Mouse (Mus musculus) inflammation-experienced regulatory T-cells, adult 6 months (primary cell): ENCODE measurements around the gene Myh9. TPM values are rescaled to one million over a fixed set of nuclear protein-coding genes. Genes with fewer than 3 reads are reported as not detected.

Source experiments
- ATAC-seq: one replicate; pipeline ENCODE4 v1.8.0; 2017
- polyA plus RNA-seq, 3 experiments: library from polyadenylated mRNA; unstranded; fragments of 100-300 nt; shearing (Covaris generic); gene quantifications; one replicate each; pipeline ENCODE4 v1.2.1; 2017

Gene Myh9
- polyA plus RNA-seq, 3 experiments from 2014 or later = 218 to 293 (median 259) TPM

DNA sequence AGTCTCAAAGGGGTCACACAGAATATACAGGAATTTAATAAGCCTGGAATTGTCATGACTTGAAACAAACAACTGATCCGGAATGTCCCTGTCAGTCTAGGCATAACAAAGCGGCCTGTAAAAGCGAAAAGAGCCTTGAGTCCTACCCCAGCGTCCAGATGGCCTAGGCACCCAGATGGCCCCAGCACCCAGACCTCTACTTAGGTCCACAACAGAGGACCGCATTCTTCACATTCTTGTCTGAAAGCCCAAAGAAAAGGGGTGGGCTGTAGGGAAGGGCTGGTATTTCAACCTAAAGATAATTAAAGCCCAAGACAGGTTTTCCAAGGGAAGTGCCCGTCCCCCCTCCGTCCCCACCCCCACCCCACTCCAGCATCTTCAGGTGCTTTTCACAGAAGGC is 14.6 kb downstream of the Myh9 start:
- no peak for ATAC-seq

DNA sequence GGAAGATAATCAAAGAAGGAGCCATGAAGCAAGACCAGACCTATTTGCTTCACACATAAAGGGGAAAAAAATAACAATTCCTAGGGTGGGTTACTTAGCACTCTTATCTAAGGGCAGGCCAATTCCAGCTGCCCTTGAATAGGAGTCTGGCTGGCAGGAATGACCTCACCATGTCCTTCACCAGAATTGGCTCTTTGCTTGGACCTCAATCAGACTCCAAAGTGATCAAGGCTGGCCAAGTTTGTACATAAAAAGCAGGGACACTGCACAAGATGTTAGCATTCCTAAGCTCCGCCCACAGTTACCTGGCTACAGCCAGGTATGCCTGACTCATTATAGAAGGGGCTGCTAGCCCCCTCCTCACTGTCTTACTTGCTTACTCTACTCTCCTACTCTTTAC is 16.6 kb downstream of the Myh9 start:
- ATAC-seq = no peak

DNA sequence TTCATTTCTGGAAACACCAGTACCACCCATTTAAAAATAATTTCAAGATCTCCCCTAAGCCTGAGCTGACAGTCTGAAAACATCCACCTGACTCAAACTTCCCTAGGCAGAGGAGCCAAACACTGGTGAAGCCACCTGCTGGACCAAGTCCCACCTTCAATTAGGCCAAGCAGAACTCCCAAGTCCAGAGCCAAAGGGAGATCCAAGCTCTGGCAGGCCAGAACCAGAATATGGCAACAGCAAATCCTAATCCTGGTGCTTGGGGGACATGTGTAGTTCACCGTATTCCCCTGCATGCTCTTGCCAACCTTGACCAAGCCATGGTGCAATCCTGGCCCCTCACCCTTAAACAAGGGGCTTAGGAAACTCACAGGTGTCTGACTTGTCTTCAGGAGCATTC is 17.7 kb downstream of the Myh9 start:
- ATAC-seq = no peak

DNA sequence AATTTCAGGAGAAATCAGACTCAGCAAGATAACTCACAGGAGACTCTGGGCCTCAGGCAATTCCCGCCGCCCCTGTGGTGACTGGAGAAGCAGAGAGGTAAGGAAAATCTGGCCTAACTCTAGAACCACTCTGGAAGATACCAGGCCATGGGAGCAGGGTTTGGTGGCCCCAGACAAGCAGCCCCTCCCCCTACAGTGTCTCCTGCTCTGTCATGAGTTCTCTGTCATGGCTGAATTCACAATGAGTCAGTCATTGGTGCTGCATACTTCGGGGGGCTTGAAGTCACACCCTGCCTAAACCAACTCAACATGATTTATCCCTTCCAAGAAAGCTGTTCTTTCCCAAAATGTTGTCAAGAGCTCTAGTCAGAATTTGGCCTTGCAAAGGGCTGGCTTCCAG is 18.3 kb downstream of the Myh9 start:
- no peak for ATAC-seq

DNA sequence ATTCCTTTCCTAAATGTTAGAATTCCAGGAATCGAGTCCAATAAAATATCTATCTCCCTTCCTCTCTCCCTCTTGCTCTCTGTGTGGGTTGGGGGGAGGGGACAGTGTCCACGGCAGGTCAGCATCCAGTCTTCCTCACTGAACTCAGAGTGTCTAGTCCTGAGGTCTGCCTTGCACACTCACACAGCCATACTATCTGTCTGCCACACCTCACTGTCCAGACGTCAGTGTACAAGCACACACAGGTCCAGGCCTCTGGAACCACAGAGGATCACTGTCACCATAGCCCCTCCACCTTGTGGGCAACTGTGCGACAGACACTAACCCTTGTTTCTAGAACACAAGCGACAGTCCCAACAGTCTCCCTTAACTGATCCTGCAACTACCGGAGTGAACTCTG is 18.8 kb downstream of the Myh9 start:
- ATAC-seq = no peak

DNA sequence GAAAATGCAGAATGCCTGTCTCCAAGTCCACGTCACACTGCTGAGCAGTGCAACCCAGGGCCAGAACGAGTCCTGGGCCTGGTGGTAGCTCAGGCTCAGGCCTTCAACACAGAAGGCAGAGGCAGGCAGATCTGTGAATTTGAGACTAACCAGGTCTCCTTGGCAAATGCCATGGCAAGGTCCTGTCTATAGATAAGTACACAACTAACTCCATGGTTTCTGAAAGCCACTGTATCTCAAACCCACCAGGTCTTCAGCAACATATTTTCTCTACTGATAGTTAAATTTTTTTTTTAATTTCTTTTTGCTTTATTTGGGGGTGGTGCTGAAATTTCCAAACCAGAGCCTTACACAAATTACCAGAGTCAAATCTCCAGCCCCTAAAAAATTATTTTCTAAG is 19.3 kb downstream of the Myh9 start:
- ATAC-seq = no peak

DNA sequence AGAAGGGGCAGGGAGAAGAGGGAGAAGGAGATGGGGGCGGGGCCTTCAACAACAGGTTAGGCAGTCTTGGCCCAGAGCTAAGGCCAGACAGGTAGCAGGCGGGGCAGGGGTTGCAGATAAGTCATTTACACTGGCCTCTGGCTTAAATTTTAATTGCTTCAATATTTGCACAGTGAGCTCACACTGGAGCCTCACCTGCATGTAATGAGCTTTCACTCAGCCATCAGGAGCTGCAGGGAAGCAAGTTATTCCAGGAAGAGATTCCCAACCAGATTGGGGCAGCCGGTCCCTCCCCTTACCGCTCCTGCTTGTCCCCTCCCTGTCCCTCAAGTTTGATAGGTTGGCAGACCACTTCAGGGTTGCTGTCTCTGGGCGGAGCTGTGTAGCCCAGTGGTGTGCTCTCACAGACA is 19.9 kb downstream of the Myh9 start:
- ATAC-seq = no peak

DNA sequence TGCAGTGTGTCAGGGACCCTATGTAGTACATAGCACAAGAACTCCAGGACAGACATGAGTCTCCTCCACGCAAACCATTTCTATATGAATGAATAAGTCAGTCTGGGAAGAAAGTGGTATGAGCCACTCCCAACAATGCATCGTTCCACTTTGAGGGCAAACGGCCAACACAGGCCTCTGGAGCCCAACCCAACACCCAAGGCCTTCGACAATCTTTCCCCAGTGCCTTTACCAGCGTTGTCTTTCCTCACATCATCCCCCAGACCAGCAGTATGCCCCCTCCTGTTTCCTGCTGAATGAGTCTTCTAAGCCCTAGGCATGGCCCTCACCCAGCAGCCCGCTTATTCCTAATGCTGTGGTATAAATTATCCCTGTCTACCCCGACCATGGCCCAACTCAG is 20.6 kb downstream of the Myh9 start:
- ATAC-seq = no peak

DNA sequence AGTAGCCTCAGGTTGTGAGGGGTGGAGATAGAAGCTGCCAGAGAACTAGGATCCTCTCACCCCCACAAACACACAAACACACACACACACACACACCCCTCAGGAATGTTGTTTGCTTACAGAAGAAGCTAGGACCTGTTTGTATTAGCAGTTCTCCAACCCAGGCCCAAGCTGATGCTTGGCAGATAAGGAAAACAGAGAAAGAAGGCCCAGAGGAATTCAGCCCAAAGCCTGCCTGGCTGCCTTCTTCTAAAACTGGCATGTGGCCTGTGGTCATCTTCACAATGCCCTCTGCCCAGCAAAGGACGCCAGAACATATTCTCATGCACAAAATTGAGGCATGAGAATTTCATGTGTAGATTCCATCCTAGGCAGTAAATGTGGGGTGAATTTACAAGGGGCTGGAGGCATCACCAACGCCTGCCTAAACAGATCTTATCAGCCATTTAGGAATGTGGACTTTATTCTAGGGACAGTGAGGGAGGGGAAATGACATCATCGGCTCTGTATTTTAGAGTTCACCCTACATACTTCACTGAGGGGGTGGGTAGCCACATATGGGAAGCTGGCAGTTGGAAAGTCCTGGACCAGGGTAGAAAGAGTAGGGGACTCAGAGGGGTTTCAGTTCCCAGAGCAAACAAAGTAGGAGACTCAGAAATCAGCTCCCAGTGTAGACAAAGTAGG is 21.4 kb downstream of the Myh9 start:
- no peak for ATAC-seq

DNA sequence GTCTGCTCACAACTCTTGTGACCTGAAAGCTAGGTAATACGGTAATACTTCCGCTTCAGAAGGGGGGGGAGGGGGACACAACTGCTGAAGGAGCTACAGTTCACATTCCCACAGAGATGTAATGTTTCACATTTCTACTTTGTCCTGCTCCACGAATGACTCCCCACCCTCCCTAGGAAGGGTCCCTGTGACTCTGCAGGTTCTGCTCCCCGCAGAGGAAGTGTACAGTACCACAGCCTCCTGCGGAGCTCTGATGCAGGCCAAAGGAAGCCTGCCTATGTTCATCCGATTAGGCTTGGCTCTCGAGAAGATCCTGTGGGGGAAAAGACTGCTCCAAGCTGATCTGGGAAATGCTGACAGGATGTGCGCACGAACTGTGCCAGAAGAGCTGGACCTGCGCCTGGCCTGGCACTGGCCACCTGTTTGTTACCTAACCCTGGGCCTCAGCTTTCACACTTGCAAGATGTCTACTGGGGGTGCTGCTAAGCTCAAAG is 22.0 kb downstream of the Myh9 start:
- ATAC-seq = peak; percentile 70

DNA sequence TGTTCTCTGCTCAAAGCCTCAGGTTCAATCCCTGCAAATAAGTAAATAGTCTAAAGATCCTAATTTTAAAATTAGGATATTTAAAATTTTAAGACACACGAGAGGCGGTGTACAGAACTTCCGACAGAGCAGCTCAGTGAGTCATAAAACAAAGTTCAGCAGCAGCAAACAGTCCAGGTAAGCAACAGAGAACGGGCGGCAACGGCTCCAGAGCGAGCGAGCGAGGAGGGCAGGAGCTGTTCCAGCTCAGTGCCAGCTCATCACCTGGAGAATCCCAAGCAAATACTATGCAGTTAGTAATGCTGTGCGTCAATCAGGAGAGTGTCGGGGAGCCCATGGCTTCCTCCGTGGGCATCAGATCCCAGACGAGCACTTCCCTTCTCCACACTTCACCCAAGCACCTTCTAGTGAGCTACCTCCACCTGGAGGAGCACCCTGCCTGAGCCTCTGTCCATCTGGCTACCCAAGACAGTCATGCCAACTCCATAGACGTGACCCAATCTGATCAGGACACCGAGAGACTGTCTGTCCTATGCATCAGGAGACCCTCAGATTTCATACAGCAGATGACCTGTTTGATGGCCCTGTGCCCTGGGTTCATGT is 23.3 kb downstream of the Myh9 start:
- ATAC-seq = no peak

DNA sequence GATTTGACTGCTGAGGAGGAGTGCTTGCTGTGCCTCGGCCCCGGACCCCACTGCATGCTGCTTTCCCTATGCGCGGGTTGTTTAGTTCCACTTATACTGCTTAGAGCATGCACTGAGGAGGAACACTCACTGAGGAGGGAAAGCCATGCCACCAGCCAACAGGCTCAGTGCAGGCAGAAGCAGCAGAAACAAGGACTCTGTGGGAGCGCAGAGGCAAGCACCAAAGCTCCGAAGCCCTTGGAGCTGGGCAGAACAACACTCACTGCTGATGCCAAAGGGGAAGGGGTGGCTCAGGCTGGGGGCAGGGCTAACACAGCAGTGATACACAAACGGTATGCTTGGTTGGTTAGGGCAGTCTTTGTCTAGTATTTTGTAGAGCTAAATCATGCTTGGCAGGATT is 24.6 kb downstream of the Myh9 start:
- ATAC-seq = no peak

DNA sequence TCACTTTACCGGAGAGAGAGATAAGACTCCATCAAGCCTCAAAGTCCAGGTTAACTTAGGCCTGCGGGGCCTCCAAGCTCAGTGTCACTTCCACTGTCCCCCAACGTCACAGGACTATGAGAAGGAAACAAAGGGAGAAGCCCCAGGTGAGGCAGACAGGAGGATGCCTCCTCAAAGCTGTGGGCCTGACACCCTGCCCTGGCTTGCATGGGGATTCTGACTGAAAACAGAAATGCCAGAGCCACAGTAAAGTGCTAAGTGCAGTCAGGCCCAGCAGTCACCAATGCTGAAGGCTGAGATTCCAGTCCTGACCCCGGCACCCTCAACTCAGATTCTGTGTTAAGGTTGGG is 25.4 kb downstream of the Myh9 start:
- no peak for ATAC-seq

DNA sequence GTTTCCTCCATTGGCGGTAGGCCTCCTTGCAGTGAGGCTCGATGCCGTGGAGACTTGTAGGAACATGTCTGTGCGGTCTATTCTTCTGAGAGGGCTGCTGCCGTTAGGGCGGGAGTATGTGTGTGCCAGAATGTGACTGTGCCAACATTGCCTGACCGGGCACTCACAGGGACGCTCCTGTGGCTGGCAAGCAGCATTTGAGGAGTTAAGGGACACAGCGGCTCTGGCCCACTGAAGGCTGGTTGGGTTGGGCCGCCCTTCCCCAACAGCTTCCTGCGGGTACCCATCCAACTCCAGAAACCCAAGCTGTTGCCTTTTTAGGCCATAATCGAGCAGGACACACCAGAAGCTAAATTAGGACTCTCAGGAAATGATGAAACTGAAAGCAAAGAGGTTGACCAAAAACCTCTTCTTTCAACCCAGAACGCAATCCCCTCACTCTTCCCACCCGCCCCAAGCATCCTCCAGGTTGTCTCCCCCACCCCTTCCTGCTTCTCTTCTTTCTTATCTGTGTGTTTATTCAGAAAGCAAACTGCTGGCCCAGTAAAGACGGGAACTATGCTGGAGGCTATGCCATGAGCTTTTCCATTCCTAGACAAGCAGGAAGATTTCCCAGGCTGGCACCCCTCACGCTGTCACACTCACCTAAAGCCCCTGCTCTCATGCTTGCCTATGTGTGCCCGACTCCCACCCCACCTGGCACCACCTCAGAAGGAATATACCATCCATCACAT is 25.9 kb downstream of the Myh9 start:
- peak; percentile 7 for ATAC-seq

DNA sequence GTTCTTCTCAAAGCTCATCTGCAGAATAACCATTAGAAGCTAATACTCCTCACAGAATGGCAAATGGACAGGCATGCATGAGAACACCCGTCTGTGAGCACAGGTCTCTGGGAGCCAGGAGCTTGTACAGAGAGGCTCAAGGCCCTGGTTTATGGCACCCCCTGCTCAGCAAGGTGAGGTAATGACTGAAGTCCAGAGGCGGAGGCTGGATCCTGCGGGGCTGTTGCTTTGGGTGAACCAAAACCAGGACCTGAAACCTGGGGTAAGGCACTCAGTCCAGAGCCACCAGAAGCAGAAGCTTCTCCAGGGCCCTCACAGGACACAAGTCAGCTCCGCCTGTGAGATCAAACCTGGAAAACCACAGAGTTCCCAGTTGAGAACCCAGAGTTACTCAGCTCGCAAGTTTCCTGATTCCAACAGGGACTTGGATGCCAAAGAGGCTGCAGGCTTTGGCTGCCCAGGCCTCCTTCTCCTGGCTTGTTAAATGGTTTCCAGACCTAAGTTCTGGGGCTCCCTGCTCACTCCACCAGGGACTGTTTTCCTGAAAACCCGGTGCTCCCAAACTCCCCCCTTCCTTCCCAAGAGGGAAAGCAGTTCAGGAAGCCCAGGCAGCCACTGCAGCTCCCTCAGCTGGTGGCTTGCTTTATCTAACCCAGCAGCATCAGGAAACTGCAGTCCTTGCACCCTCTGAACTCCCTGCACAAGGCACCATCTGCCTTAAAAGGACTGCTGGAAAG is 28.2 kb downstream of the Myh9 start:
- ATAC-seq = no peak

DNA sequence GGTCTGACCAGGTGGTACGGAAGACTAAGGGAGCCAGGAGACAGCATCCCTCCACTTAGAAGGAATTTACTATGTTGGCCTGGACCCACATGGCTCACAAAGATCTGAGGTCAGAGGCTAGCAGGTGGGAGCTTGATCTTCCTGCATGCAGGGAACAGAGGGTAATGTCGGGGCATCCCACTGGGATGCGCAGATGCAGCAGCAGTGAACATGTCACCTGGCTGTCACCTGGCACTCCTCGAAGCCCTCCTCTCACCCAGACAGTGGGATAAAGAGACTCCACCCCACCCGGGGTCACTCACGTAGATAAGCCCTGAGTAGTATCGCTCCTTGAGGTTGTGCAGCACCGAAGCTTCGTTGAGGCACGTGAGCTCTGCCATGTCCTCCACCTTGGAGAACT is 29.4 kb downstream of the Myh9 start:
- no peak for ATAC-seq

DNA sequence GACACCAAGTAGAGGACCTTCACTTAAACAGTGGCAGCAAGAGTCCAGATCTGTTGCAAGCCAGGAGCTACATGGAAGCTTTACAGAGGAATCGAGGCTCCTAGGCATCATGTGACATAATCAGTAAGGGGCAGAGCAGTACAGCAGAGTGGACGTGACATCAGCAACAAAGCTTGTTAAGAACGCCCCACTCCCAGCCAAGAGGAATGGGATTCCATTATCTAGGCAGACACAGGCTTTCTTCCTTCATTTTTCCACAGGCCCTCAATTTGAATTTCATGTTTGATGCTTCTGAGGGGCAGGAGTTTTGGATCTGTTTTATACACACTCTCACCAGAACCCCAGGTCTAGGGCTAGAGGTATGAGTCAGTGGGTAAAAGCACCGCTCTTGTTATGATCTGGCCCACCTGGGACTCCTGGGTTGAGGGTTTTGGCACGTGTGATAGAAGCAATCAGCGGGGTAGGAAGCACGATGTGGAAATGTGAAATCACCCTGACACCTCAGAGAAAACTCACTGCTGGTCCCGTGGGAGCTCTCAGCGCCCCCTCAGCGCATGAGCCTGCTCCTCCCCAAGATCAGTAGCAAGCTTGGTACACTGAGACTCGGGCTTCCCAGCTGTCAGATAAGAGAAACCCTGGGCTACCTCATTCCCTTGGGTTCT is 30.7 kb downstream of the Myh9 start:
- no peak for ATAC-seq

DNA sequence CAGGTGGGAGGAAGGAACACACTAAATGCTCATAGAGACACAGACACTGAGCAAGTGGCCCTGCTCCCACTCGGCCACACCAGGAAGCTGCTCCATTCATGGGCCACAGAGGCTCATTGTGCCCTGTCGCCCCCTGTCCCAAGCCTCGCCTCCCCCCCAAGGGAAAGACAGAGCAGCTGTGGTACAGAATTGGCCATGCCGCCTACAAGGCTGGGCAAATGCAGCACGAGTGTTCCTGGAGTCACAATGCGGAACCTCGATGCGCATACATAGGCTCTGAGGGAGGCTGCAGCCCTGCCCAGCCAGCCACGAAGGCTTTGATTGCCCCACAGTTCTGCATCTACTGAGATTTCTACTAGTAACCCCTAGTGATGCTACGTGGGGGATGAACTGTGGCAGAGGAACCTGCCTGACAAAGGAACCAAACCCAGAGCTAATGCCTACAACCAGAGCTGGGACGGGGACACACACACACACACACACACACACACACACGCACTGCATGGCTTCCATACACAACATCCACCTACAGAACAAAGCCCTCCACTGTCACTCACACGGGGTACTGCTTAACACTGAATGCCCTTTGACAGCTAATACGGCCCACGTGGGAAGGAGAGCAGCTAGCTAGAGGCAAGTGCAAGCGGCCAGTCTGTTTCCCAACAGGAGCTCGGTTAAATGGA is 31.4 kb downstream of the Myh9 start:
- ATAC-seq = no peak

DNA sequence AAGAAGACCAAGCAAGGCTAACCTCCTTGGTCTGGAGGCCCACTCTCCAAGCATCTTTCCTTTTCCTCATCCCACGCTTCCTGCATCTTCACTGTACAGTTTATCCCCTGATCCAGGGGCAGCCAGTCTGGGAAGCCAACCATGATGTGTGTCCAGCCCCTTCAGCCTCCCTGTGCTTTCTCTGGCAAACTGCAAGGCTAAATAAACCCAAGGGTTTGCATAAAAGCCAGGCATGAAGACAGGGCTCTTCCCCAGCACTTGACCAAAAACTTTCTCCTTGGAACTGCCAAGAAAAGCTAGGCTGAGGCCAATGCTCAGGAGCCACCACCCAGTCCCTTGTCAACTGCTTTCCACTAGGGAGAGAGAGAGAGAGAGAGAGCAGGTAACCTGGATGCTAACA is 32.5 kb downstream of the Myh9 start:
- ATAC-seq = no peak

DNA sequence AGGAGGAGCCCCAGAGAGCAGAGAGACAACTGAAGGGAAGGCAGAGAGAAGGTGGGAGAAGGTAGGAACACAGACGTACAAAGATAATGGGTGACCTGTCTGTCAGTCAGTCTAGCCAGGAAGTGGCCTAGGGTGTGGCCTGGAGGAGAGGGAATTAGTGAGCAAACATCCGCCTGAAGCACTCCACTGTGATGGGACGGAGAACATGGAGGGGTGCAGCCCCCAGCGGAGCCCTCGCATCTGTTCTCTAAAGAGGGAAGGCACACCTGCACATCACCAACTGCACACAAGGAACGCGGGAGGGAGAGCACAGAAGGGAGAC is 34.8 kb downstream of the Myh9 start:
- ATAC-seq = peak; percentile 66

DNA sequence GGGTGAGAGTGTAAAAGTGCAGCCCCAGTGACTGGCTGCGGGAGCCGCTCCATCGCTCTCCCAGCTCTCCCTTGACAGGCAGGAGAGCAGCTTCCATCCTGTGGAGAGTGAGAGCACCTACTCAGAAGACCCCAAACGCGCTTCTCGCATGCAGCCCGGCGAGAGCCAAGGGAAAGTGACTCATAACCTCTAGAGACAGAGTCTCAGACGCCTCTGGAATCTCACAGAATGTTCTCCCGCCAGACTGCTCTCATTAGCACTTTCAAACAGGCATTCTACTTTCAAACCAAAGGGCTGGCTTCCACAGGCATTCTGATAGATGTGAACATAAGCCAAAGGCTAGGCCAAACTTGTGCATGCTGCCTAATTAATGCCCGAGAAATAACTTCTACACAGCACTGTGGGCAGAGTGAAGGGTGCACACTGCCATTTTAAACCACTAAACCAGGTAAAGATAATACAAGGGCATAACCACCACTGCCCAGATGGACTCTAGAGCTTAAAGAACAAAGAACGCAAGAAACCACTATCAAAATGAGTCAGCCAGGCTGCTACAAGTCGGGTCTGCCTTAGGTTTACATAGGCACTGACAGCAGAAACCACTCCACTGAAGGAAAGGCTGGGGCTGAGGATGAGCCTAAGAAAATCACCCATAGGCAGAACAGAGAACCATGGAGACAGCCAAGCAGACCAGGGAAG is 35.3 kb downstream of the Myh9 start:
- no peak for ATAC-seq

DNA sequence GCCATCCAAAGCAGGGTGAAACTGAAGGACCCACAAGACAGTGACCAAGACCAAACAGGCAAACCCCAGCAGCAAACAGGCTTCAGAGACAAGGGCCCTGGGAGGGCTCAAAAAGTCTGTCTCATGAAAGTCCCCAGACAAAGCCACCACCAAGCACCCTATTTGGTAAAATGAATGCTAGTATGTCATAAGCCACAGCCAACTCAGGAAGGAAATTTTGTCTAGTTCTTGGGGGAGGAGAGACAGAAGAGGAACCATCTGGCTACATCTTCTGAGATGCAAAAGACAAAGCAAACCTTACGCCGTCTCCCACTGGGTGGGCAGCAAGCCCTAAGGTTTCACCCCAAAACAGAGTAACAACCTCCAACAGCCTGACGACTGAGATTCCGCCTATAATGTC is 36.3 kb downstream of the Myh9 start:
- ATAC-seq = peak; percentile 61
